Mouse (Mus musculus) mesoderm, embryonic 11.5 days (tissue): ENCODE data around the gene Gm17571.
A peak's percentile ranks its signal among the peaks of the same experiment; 100 is the strongest.

Experiments used
- DNase-seq: peaks from one replicate; pipeline ENCODE4 v3.0.0-alpha.2; 2012; ENCODE audit warnings: low read depth, low spot score

Gm17571 gene

DNA sequence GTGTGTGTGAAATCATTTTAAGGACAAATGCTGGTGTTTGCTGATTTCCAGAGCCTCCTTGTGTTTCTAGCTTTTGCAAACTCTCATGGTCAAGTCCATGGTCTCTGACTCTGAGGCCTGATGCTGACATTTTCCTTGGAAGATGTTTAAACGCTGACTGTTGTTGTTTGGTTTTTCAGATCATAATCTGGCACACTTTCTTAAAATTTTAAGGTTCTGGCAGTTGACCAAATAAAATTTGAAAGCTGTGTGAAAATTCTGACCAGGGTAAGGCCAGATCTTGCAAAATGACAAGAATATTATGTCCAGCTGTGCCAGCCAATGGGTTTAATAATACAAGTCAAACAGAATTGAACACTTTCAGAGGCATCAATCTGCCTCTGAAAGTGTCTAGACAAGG is 8.7 kb upstream of the Gm17571 start:
- no peak for DNase-seq

DNA sequence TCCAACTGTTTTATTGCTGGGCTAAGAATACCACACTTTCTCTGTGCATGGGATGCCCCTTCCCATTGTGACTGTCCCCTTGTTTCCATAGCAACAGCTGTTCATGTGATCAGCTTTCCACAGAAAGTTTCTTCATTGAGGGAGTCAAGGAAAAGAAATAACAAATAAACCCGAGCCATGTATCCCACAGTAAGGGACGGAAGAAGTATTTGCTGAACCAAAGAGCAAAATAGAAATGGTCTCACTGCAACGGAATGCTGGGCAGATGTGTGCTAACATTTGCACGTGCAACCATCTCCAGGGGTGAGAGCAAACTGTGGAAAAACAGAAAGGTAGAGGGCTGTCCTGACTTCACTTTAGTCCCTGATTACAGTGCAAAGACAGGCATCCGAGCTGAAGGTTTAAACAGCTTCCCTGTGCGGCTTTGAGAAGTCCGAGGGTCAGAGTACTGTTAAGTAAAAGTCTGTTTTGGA is 8.1 kb upstream of the Gm17571 start:
- peak; percentile 53 for DNase-seq

DNA sequence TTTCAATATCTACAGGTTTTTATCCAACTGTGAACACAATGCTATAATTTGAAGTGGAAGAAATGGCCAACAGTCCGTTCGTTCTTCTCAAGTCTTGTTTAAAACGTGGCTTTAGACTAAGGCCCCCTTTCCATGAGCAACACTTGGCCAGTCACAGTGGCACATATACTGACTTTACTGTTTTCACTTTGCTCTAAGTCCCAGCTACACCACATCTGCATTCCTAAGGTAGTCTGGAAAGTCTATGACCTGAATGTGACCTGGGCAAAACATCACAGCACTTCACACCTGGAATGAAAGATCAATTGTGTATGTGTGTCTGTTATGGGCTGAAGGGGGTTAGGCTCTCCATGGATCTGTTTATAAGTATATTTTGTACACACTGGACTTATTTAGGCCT is 2.2 kb upstream of the Gm17571 start:
- DNase-seq = no peak

DNA sequence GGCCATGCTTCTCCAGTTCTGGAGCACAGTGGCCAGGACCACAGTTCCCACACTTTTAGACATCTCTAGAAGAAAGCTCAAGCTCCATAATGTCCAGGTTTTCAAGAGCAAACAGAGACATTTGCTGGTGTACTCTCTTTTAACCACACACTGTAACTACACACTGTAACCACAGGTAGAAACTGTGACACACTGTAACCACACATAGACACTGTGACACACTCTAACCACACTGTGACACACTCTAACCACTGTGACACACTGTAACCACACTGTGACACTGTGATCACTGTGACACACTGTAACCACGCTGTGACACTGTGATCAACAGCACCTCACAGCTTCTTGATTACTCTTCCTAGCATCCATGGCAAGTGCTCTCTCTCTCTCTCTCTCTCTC is 317 bp downstream of the Gm17571 start:
- no peak for DNase-seq

DNA sequence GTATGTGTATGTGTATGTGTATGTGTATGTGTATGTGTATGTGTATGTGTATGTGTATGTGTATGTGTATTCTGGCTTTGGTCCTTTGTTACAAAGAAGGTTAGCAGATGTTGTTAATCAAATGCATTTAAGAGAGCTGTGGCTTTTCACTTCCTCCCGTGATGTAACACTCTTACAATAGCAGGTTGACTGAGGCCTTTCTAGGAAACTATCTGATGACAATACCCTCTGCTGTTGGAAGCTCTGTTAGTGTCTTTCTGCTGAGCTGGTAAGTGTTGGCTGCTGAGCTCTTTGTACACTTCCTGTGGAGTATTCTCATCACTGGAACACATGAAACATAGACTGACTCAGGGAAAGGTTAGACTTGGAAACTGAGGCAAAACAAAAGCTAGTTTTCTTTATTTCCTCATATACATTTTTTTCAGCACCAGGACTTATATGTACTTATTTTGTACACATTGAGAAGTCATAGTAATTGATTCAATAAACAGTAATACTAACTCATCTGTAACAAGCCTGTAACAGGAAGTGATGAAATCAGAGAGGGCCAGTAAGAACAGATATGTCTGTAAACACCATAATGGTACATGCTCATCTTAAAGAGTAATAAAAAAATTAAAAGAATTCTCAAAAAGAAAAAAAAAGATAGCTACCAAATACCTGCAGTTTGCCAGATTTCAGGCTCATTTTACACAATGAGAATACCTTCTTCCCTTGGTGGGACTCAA is 2.9 kb downstream of the Gm17571 start:
- no peak for DNase-seq

DNA sequence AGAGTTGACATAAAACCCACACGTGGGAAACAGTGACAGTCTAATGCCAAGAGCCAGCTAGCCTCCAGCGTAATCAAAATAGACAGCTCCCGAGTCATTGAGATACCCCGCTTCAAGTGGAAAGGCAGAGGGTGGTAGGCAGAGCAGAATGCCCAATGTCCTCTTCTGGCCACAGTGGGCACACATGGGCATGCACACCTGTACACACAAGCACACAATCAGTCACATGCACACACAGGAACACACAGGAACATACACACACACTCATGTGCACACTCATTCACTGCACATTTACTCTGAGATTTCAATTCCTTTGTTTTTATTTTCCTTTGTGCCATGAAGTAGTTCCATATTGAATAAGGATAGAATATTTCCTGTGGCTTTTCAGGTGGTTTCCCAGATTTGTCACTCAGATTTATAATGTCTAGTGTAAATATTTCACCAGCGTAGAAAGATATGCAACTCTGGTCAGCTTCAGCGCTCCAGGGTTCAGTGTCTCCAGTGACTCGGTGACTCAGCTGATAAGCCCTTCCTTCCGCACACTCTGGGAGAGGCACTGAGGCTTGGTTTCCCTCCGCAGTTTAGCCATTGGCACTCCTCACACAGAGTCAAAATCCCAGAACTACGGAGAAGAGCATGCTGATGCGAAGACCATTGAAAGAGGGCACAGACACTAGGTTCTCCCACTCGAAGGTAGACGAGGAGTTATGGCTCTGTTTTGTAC is 4.4 kb downstream of the Gm17571 start:
- no peak for DNase-seq

DNA sequence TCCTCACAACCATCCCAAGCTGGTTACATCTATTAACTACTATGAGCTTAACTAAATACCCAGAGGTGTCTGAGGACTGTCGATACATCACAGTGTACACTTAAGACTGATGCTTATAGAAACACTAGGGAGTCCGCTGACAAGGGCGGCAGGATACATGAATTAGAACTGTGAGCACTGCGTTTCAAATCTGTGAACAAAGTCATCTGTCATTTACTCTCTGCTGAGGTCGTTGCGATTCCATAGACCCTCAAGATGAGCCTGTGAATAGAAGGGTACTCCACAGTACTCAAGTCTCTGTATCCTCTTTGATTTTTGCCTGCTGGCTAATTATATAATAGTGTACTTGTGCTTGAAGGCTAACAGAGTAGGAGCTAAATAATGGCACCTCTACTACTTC is 5.6 kb downstream of the Gm17571 start:
- DNase-seq = no peak

DNA sequence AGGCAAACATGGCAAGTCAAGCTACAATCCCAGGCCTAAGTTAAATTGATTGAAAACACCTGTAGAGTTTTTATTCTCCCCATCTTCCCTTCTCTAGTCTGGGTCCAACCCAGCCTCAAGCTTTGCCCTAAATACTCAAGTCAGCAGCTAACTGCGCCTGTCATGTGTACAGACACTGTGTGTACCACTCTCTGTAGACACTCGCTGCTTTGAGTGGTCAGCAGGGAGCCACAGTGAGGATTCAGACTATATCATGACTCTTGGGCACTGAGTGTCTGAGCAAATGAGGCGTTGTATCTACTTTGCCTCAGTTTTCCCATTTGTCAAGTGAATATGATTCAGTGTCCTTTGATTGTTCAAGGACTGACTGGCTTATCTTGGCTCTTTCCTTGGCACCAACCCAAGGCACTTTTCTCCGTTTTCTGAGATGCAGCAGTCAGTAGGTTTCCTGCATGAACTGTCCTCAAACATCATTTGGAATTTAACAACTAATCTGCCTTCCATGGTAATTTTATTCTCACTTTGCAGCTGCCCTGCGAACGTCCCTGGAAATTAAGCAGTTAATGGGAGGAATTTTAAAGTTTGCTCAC is 13.0 kb downstream of the Gm17571 start:
- DNase-seq = no peak

DNA sequence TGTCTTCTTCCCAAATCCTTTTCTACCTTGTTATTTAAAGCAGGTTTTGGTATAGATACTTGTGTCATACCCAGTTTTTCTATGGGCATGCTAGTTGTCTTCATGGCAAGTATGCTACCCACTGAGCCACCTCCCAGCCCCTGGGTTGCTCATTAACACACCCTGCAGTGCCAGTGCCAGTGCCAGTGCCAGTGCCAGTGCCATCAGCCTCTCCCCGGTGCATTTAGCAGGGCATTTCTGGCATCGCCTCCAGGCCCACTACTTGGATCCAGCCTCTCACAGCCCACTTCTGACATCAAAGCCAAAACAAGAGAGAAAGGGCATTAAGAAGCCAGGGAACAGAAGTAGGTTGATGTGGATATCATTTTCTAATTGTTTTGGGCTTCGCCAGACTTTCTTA is 14.9 kb downstream of the Gm17571 start:
- no peak for DNase-seq

DNA sequence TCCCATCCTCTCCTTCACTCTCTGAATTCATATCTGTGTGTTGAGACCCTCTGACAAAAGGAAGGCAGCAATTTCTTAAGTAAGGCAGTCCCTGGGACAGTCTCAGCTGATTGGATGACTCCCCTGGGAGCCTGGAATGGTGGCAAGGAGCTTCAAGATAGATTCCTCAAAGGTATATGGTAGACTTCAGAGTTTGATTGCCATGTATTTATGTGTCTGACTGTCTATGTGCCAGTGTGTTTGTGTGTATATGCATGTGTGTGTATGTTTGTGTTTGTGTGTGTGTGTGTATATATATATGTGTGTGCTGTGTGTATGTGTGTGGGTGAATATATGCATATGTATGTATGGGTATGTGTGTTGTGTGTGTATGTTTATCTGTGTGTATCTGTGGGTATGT is 15.8 kb downstream of the Gm17571 start:
- no peak for DNase-seq

DNA sequence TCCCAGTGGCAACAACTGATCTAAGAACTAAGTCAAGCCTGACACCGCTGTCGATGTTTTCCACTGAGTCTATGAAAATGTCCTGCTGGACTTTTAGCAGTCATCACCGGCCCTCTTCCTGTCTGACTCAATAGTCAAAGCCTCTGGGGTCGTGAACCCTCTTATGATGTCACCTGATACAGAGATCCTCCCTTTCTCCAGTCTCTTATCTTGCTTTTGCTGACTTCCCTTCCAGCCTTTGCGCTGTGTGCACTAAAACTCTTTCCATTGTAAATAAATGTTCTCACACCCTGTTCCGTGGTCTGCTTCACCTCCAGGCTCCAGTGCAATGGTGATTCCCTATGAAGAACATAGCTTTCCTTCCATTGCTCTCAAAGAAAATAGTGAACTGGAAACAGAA is 16.3 kb downstream of the Gm17571 start:
- DNase-seq = peak; percentile 12

DNA sequence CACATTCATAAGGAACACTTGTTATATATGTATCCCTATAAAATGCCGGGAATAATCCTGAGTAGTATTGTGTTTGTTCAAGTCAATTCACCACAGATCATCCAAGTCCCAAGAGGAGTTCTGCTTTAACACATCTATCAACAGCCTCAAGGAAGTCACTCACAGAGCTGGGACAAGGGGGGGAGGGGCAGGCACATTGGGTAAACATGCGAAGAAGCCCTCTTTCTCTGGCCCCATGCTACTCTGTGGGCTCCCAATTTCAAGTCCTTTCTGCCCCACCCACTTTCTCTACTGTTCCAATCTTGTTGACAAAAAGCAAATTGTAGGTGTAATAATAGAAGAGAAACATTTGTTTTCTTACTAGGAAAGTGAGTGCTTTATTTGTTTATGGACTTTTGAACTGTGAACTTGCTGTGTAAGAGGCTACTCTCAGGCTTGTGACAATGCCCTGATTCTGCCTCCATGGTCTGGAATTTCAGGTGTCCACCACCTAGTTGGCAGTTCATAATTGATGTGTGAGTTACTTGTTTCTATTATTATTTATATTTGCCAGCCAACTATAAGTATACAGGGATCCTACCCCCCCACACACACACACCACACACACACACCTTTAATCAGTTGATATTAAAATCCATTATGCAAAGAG is 17.0 kb downstream of the Gm17571 start:
- DNase-seq = no peak

DNA sequence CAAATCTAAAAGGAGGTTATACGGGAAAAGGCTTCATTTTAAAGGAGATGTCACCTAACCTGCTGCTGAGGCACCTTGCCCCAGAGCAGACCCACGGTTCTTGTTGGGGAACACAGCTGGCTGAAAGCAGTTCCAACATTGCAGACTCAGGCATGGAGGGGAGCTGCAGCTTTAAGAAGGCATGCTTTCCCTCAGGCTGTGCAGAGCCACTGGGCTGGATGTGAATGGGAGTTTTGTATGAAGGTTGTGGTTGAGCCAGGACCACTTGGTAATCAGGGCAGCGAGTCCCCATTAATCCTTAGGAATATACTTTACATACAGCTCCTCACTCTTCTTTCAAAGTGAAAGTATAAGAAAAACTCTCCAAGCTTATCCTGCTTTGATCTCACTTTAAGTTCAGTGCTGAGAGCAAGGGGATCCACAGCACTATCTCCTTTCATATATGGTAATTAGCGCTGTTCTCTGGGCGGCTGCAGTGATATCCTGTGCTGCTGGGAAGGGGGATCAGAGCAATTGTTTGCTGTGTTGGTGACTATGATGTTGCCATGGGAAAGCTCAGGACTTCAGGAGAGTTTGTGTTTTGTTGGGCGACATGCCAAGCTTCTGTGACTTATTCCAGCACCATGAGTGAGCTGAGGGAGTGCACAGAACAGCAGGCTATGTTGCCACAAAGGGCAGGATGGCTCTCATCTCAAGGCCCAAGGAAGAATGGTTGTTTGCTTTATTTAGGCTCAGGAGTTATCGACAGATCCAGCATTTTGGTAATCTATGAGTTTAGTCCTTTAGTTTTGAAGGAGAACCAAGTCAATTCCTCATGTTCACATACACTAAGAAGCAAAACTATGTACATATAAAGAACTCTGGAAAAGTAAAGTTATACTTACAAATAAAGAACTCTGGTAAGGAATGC is 21.3 kb downstream of the Gm17571 start:
- peak; percentile 86 for DNase-seq

DNA sequence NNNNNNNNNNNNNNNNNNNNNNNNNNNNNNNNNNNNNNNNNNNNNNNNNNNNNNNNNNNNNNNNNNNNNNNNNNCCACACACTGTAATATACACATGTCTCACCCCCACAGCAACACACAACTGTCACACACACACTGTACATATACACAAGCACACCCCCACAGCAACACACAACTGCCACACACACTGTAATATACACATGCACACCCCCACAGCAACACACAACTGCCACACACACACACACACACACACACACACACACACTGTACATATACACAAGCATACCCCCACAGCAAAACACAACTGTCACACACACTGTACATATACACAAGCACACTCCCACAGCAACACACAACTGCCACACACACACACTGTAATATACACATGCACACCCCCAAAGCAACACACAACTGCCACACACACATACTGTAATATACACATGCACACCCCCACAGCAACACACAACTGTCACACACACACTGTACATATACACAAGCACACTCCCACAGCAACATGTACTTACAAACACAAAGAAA is 32.3 kb downstream of the Gm17571 start:
- DNase-seq = no peak
